Comparison of ENCODE assay signal across 13 mouse cellular contexts in genomic region chr5:93139350-93139749, GRCm38 (mm10).
"Had no signal": no experiment of that assay in that cellular context is flagged by ENCODE, and none has a peak within 500 bp of the region (broad histone marks: within the 10 kb centered on the region; RNA-seq: fewer than 3 reads in every experiment).

No protein-coding gene starts in this region.

- DNase-seq: kidney, adult 18-20 months; kidney, adult 9 months; kidney, postnatal 14 days; kidney, postnatal 4 days; liver, embryonic 13.5 days; lung, adult 2 months; lung, postnatal 14 days; lung, postnatal 4 days; midbrain, embryonic 14.5 days; spleen, adult 18-20 months; thymus, adult 18-20 months; thymus, postnatal 36 days had no signal

- ATAC-seq: intestine, embryonic 16.5 days had no signal
